Mouse (Mus musculus) gastrocnemius, postnatal 14 days (tissue): ENCODE measurements around the gene Ctf2. TPM values are rescaled to one million over a fixed set of nuclear protein-coding genes. Genes with fewer than 3 reads are reported as not detected.
A peak's percentile ranks its signal among the peaks of the same experiment; 100 is the strongest.

ENCODE experiments used
- DNase-seq: peaks from one replicate; pipeline ENCODE4 v3.0.0; 2021; ENCODE audit warnings: mixed read lengths
- intact Hi-C: fragments of 180-260 bp; cut with DNase I; formaldehyde crosslinking; loops from one replicate; pipeline ENCODE4 v1.15.1; 2025; ENCODE audit warnings: low total_unique reads
- total RNA-seq, 2 experiments: library from RNA; stranded (reverse); gene quantifications; 2 replicates each; pipeline ENCODE4 v1.2.3; 2021

Gene Ctf2
- total RNA-seq, 2 experiments from 2014 or later: not detected

GRCm38 (mm10) chr7:127763642-127764041 is 31.7 kb upstream of the Ctf2 start:
- DNase-seq: no peak
- intact Hi-C loops: no loop called here

DNA sequence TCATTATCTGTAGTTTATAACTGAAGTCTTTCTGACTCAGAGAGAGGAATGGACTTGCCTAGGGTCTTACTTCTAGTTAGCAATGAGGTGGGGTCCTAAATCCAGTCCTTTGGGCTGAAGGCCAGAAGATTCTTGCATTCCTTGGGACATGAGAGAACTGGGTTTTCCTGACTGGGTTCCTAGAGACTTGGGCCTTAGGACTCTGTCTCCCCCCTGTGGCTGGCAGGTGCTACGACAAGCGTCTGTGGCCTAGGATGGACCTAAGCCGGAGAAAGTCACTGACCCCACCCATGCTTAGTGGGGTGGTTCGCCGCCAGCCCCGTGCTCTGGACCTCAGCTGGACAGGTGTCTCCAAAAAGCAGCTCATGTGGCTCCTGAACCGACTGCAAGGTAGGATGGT is 29.1 kb upstream of the Ctf2 start:
- peak; percentile 70 for DNase-seq
- intact Hi-C loops: no loop called here

DNA sequence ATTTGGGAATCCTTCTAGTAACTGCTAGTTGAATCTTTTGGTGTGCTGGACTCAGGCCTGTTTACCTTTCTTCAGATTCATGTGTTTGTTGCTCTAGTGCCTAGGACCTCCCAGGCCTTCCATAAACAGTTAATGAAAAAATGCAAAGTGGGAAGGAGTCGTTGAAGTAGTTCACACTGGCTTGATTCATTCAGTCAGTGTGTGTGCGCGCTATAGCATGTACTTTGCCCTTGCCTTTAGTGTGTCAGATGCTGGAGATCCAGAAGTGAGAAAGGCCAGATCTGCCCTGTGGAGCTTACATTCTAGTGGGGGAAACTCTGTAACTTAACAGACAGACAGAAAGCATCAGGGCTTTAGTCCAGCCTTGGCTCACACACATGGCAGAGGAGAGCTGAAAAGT is 28.5 kb upstream of the Ctf2 start:
- DNase-seq: no peak
- intact Hi-C loops: no loop called here

DNA sequence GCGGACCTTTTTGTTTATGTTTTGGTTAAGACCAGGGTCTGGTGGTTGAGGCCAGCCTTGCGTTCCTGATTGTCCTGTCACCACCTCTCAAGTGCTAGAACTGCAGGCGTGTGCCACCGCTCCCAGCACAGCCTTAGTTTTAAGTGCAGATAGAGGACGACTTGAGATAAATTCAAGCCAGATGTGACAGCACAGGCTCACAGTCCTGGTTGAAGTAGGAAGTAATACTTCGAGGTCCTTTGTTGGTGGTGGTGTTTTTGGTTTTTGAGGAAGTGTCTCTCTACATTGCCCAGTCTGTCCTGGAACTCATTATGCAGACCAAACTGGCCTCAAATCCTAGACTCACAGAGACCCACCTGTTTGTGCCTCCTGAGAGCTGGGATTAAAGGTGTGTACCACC is 27.8 kb upstream of the Ctf2 start:
- intact Hi-C loops: loop anchor here (5.0 kb wide), 1 partner anchor 82 kb away; no protein-coding TSS in a partner anchor
- DNase-seq: no peak

GRCm38 (mm10) chr7:127753741-127754140 is 21.8 kb upstream of the Ctf2 start:
- DNase-seq: no peak
- intact Hi-C loops: loop anchor here (5.0 kb wide), 1 partner anchor 36 kb away; no protein-coding TSS in a partner anchor

- intact Hi-C loops: loop anchor here (5.0 kb wide), 1 partner anchor 36 kb away; no protein-coding TSS in a partner anchor
- DNase-seq: no peak
Measured at GRCm38 (mm10) chr7:127753158-127753557, 21.2 kb upstream of the Ctf2 start.

DNA sequence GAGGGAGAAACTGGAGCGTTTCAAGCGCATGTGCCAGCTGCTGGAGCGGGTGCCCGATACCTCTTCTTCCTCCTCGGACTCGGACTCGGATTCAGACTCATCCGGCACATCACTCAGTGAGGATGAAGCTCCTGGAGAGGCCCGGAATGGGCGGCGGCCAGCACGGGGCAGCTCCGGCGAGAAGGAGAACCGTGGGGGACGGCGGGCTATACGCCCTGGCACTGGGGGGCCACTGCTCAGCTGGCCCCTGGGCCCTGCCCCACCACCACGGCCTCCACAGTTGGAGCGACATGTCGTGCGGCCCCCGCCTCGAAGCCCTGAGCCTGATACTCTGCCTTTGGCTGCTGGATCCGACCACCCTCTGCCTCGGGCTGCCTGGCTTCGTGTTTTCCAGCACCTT is 20.1 kb upstream of the Ctf2 start:
- no peak for DNase-seq
- intact Hi-C loops: loop anchor here (5.0 kb wide), 1 partner anchor 35 kb away; no protein-coding TSS in a partner anchor

- intact Hi-C loops: loop anchor here (5.0 kb wide), 1 partner anchor 34 kb away; no protein-coding TSS in a partner anchor
- DNase-seq: no peak
Measured at GRCm38 (mm10) chr7:127751619-127752018, 19.7 kb upstream of the Ctf2 start.

DNA sequence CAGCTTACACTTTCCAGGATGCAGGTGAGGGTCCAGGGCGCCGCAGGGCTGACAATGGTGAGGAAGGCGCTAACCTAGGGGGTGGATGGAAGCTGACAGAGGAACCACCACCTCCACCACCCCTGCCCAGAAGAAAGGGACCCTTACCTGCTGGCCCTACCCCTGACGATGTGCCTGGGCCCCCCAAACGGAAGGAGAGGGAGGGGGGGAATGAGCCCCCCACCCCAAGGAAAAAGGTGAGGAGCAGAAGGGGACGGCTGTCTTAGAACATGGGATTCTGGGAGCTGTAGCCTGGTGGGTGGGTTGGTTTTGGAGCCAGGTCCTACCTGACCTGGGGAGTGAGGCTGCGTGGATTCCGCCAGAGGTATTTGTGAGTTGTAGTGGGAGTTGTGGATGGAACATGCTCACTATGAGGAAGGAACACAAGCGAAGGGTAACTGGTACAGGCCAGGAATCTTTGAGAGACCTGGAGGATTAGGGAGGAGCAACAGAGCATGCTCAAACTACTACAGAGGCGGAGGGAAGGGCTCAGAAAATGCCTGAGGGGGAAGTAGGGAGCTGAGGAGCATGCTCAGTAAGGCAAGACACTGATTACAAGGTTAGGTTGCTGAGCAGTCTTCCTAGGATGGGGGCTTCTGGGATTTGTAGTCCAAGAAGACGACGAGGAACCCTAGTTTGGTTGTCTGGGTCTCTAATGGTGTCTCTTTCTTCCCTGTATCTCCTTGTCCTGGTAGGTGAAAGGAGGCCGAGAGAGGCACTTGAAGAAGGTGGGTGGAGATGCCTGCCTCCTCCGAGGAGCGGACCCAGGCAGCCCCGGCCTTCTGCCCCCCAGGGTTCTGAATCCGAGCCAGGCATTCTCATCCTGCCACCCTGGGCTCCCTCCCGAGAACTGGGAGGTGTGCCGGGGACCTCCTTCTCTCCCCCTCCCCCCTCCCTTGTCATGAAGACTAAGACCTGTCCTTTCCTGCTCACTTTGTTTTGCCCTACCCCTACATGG is 18.5 kb upstream of the Ctf2 start:
- no peak for DNase-seq
- intact Hi-C loops: loop anchor here (5.0 kb wide), 1 partner anchor 33 kb away; no protein-coding TSS in a partner anchor

DNA sequence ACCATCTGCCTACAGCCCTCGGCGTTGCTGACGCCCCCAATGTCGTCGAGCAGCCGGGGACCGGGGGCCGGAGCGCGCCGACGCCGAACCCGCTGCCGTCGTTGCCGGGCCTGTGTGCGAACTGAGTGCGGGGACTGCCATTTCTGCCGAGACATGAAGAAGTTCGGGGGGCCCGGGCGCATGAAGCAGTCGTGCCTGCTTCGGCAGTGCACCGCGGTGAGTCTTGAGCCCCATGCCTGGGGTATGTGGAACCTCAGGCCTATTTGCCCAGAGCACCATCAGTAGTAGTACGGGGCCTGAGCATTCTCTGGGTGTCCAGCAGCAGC is 16.2 kb upstream of the Ctf2 start:
- DNase-seq: no peak
- intact Hi-C loops: no loop called here

- intact Hi-C loops: no loop called here
Measured at GRCm38 (mm10) chr7:127747559-127748234, 15.7 kb upstream of the Ctf2 start.

DNA sequence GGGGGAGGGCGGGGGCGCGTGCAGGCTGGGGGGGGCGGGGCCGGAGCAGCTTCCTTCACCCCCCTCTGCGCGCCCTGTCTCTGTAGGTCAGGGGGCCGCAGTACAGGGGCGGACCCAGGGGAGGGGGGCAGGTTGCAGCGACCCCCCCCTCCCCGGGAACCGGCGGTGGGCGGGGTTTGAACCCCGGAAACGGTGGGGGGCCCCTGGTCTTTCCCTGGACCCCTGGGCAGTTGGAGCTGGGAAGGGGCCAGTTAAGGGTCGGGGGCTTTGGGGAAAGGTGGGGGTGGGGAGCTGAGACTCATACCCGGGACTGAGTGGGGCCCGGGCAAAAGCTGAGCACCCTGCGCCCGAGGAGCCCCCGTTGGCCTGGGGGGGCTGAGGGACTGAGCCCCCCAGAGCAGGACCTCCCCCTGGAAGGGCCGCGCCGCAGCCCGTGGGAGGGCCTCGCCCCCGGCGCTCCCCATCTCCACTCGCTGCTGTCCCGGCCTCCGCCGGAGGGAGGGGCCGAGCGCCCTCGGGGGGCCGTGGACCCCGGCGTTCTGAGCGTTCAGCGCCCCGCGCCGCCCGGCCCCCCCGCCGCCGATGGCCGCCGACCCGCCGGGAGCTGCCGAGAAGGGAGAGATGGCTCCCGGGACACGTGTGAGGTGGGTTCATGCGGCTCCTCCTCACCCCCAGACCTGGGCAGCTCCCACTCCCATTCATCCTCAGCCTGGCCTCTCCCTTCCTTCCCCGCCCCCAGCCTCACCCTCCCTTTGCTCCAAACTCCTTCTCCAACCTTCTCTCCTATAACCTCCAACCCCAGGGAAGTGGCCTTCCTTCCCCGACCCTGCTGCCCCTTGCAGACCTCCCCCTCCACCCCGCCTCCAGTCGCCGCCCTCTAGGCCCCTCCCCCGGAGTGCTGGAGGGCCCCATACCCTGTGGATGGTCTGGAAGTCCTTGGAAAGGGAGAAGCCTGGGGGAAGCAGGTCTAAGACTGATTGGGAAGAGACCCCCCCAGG is 14.8 kb upstream of the Ctf2 start:
- peak; percentile 41 for DNase-seq
- intact Hi-C loops: no loop called here

More at GRCm38 (mm10) chr7:127747559-127748234, 15.7 kb upstream of the Ctf2 start:
- no peak for DNase-seq

GRCm38 (mm10) chr7:127745652-127746493 is 13.9 kb upstream of the Ctf2 start:
- intact Hi-C loops: no loop called here
- peak; percentile 93 for DNase-seq

DNA sequence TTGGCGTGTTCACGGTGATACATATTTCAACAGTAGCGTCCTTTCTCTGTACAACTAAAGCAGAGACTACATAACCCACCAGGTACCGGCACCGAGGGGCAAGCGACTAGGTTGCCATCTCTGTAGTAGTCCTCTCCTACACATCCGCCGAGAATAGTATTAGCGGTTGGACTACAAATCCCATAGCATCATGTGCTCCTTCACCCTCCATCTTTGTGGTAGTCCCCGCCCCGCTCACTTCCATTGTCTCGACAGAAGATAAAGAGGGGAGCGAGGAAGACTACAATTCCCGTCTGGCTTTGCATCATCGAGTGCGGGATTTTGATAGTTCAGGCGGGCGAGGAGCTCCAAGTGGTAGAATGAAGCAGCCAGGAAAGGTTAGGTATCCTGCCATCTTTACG is 13.3 kb upstream of the Ctf2 start:
- intact Hi-C loops: no loop called here

DNA sequence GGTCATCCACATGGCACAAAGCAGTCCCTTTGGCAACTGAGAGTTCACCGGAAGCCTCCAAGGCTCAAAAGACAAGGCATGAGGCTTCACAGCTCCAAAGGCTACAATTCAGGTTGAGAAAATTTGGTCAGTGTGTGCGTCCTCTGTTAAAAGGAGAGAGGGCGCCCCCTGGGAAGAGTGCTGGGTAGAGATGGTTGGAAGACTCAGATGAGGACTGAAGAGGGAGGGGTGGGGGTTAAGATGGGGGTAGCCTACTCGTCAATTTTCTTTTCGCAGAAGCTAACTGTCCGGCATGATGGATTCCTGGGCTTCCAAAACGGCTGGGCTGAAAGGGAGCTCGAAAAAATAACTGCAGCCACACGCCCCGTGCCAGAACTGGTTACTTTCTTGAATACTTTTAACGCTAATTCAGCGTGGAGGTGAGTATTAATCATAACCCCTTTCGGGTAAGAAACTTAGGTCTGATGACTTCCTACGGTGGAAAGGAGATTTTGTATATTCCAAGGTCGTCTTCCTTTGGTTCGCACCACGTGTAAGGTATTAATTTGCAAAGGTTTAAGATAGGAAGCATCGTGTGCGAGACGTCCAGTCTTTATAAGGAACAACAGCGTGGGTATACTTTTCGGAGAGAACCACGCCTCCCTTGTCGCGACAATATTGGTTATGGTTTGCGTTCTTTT is 12.5 kb upstream of the Ctf2 start, which contains the start of gene Fbxl19:
Gene Fbxl19, plus strand, starts transcription at position 178 of the 680 bp plus-strand sequence.
- intact Hi-C loops: loop anchor here (5.0 kb wide), 1 partner anchor 72 kb away; no protein-coding TSS in a partner anchor
- DNase-seq: peak; percentile 69

More for the DNA sequence above, 13.3 kb upstream of the Ctf2 start:
- peak; percentile 92 for DNase-seq

DNA sequence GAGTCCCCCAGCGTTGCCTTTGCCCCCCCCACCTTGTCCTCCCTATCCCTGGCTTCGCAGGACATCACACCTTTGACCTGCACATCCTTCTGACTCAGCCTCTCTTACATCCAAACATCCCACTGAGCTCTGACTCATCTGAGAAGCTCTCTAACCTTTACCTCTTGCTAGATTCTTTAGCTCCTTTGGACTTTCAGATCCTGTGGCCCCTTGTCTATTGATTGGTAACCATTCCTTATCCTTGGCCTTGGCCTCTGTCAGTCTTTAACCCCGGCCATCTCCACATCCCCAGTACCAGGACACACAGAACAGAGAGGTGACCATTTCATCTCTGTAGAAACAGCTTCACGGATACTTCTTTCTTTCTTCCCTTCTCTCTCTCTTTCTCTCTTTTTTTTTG is 1.8 kb downstream of the Ctf2 start:
- no peak for DNase-seq
- intact Hi-C loops: no loop called here

DNA sequence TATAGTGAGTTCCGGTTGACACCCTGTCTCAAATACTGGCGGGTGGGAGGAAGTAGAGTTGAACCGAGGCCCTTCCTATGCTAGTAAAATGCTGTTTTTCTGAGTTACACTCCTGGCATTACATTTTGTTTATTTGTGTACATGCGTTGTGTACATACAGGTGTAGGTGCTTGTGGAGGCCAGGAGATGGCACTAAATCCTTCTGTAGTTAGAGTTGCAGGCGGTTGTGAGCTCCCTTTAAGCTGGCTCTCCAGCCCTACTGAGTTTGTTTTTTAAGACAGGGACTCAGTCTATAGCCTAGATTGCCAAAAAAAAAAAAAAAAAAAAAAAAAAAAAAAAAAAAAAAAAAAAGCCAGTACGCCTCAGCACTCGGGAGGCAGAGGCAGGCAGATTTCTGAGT is 4.1 kb downstream of the Ctf2 start:
- no peak for DNase-seq
- intact Hi-C loops: no loop called here

- intact Hi-C loops: no loop called here
- DNase-seq: no peak
Measured at GRCm38 (mm10) chr7:127725924-127726323, 6.0 kb downstream of the Ctf2 start.
